Mouse (Mus musculus) E14TG2a.4 (cell line): ENCODE data around the gene Apln.

Source experiments
- H3K27me3 ChIP-seq: 2 replicates; pipeline ENCODE4 v1.6.1; 2014; ENCODE audit warnings: low read length, control low read depth; ENCODE audit not compliant: insufficient read depth
- H3K36me3 ChIP-seq: 2 replicates; pipeline ENCODE4 v1.6.1; 2014; ENCODE audit warnings: low read length, control low read depth; ENCODE audit not compliant: insufficient read depth
- H3K4me1 ChIP-seq: replicated peaks from 2 replicates; pipeline ENCODE4 v1.6.1; 2014; ENCODE audit warnings: low read depth, low read length, control low read depth
- H3K4me3 ChIP-seq: replicated peaks from 2 replicates; pipeline ENCODE4 v1.5.1; 2014; ENCODE audit warnings: mild to moderate bottlenecking, low read length
- H3K9me3 ChIP-seq: 2 replicates; pipeline ENCODE4 v1.6.1; 2014; ENCODE audit warnings: low read length, control low read depth
- CTCF ChIP-seq: conservative IDR thresholded peaks from 2 replicates; pipeline ENCODE4 v1.5.1; 2014; ENCODE audit warnings: low read length
- NANOG ChIP-seq: IDR thresholded peaks from 2 replicates; pipeline ENCODE4 v1.6.1; 2014; ENCODE audit warnings: borderline replicate concordance, low read length, mixed read lengths
- POU5F1 ChIP-seq: IDR thresholded peaks from 2 replicates; pipeline ENCODE4 v1.6.1; 2014; ENCODE audit warnings: low read length, borderline replicate concordance

Gene Apln

GRCm38 (mm10) chrX:48062481-48062880 is 27.8 kb upstream of the Apln start:
- no peaks in the 10 kb centered on the region for H3K36me3 ChIP-seq
- no peak for TF ChIP-seq NANOG
- TF ChIP-seq CTCF, result no peak
- TF ChIP-seq POU5F1, result no peak
- H3K27me3 ChIP-seq, result no peaks in the 10 kb centered on the region
- H3K9me3 ChIP-seq, result no peaks in the 10 kb centered on the region
- peaks cover 34% of the 10 kb centered on the region for H3K4me1 ChIP-seq
- H3K4me3 ChIP-seq, result no peak overlapping the region

DNA sequence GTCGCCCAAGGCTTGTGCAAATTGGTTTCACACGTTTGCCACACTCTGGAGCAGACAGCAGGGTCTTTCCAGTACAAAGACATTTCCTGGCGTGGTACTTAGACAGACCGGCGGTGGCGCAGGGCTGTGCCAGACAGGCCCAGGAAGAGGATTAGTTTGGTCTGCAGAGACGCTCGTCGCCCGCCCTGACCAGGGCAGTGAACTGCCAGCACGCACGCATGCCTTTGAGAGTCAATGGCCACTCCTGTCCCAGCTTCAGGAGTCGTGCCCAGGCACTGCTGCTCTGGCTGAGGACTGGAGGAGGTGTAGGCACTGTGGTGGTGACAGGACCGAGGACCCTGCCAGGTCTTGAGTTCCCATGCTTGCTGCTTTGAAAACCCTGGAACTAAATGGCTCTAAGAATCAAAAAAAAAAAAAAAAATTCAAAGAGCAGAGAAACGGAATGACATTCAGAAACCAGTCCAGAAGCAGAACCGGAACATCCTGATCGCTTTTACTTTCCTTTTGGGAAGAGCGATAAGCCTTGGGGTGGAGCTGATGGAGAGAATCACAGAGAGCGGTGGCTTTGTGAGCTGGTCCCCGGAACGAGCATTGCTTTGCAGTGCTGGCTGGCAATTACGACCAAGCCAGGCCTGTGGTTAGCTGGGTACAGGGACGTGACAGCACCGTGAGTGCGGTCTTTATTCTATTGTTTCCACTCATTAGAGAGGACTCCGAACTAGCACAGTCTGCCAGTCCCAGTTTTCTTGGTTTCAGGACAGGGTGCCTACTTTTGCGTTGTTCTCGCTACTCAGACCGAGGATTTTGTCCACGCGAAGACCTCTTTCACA is 19.7 kb upstream of the Apln start:
- TF ChIP-seq POU5F1 (no peak), NANOG (no peak), CTCF (no peak)
- Histone ChIP-seq H3K36me3 (no peaks in the 10 kb centered on the region), H3K9me3 (no peaks in the 10 kb centered on the region), H3K4me1 (0 out of 2 replicates have a peak, but pooled peaks cover 4% of the 10 kb centered on the region), H3K27me3 (peaks cover 6% of the 10 kb centered on the region; the same call in 1 of the 2 replicates), H3K4me3 (peak overlapping the region; percentile 62)

- Histone ChIP-seq H3K9me3 (no peaks in the 10 kb centered on the region), H3K27me3 (peaks cover 6% of the 10 kb centered on the region; the same call in 1 of the 2 replicates), H3K4me1 (0 out of 2 replicates have a peak, but pooled peaks cover 4% of the 10 kb centered on the region), H3K36me3 (no peaks in the 10 kb centered on the region), H3K4me3 (0 out of 2 replicates have a peak overlapping the region, but pooled peaks have one; percentile 62)
- TF ChIP-seq CTCF (no peak), POU5F1 (no peak), NANOG (no peak)
Measured at GRCm38 (mm10) chrX:48053743-48054142, 19.1 kb upstream of the Apln start.

GRCm38 (mm10) chrX:48046315-48046714 is 11.7 kb upstream of the Apln start:
- Histone ChIP-seq H3K9me3 (no peaks in the 10 kb centered on the region), H3K36me3 (no peaks in the 10 kb centered on the region), H3K4me1 (no peaks in the 10 kb centered on the region), H3K27me3 (0 out of 2 replicates have a peak, but pooled peaks cover 3% of the 10 kb centered on the region), H3K4me3 (no peak overlapping the region)
- no peak for TF ChIP-seq NANOG
- TF ChIP-seq POU5F1, result no peak
- TF ChIP-seq CTCF, result no peak

GRCm38 (mm10) chrX:48044261-48044660 is 9.6 kb upstream of the Apln start:
- no peaks in the 10 kb centered on the region for H3K36me3 ChIP-seq
- H3K9me3 ChIP-seq, result no peaks in the 10 kb centered on the region

DNA sequence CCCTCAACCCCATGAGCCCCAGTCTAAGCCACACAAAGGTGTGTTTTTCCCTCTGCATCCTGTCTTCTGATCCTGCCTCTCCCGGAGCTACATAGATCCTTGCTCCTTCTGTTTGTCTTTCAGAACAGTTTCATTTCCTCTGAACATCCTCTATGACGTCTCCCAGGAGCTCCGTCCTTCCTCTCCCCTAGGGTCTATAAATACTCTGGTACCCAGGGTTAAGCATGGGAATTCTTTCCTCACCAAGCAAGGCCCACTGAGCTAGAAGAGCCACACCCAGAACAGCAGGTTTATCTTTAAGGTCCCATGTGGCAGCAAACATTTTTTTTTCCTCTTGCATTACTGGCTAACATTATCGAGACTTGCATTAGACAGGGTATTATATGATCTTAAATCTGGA is 8.1 kb upstream of the Apln start:
- Histone ChIP-seq H3K9me3 (no peaks in the 10 kb centered on the region), H3K27me3 (peaks cover 15% of the 10 kb centered on the region), H3K4me3 (no peak overlapping the region), H3K4me1 (no peaks in the 10 kb centered on the region), H3K36me3 (no peaks in the 10 kb centered on the region)
- TF ChIP-seq CTCF (no peak), POU5F1 (no peak), NANOG (no peak)

More at GRCm38 (mm10) chrX:48044261-48044660, 9.6 kb upstream of the Apln start:
- Histone ChIP-seq H3K4me3 (no peak overlapping the region), H3K4me1 (no peaks in the 10 kb centered on the region), H3K27me3 (0 out of 2 replicates have a peak, but pooled peaks cover 3% of the 10 kb centered on the region)
- no peak for TF ChIP-seq POU5F1
- no peak for TF ChIP-seq NANOG
- no peak for TF ChIP-seq CTCF

DNA sequence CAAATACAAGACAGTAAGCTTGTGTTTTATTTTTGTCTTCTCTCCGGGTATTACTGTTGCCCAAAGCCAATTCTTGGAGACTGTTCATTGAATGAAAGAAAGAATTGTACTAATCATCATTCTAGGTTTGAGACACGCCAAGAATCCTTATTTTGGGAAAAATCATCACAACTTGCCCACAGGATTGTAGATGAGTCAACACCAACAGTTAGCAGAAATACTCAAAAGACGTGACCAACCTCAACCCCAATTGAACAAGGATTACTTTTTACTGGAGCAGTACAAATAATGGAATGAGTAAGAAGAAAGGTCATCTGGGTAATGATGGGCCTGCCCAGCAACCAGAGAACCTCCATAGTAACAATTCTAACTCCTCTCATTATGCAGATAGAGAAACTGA is 5.7 kb upstream of the Apln start:
- no peaks in the 10 kb centered on the region for H3K36me3 ChIP-seq
- no peaks in the 10 kb centered on the region for H3K9me3 ChIP-seq
- H3K4me3 ChIP-seq, result no peak overlapping the region
- peaks cover 35% of the 10 kb centered on the region for H3K27me3 ChIP-seq
- no peak for TF ChIP-seq CTCF
- TF ChIP-seq POU5F1, result no peak
- no peak for TF ChIP-seq NANOG
- H3K4me1 ChIP-seq, result no peaks in the 10 kb centered on the region

DNA sequence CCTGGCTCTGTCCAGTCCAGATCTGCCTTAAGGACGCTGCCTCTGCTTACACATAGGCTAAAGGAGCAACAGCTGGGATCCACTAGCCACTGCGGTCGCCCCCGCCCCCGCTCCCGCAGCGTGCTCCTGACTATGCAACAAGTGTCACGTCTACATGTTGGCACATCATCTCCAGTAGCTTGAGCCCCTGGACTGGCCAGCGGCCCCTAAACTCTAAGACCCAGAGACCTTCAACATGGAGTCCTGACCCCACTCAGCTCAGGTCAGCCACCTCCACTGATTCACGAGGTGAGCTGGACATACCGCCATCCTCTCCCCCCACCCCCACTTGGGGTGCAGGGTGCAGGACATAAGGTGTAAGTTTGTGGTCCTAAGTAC is 898 bp downstream of the Apln start:
- peaks cover 82% of the 10 kb centered on the region for H3K27me3 ChIP-seq
- H3K36me3 ChIP-seq, result no peaks in the 10 kb centered on the region
- H3K4me1 ChIP-seq, result no peaks in the 10 kb centered on the region
- TF ChIP-seq NANOG (no peak), CTCF (no peak), POU5F1 (no peak)
- peak overlapping the region; percentile 78 for H3K4me3 ChIP-seq
- H3K9me3 ChIP-seq, result no peaks in the 10 kb centered on the region

DNA sequence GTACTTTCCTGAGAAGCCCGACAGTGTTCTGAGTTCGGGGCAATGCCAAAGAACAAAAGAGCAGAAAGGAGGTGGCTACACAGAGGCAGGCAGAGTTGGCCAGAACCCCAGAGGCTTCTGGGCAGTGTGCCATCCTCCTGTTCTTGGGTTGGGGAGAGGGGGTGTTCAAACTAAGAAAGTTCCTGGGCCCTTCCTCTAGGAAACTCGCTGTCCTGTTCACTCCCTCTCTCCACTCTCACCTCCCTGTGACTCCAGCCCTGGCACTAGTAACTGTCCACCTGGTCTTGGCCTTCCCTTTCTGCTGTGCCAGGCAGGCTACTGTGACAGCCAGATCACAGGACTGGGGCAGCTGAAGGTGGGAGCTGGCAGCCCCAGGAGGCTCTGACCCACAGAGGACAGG is 1.6 kb downstream of the Apln start:
- no peaks in the 10 kb centered on the region for H3K36me3 ChIP-seq

More for the DNA sequence above, 1.6 kb downstream of the Apln start:
- TF ChIP-seq CTCF, result no peak
- TF ChIP-seq NANOG, result no peak
- TF ChIP-seq POU5F1, result no peak
- Histone ChIP-seq H3K4me1 (no peaks in the 10 kb centered on the region), H3K4me3 (no peak overlapping the region), H3K27me3 (peaks cover 78% of the 10 kb centered on the region), H3K9me3 (no peaks in the 10 kb centered on the region)
